Mouse (Mus musculus) forebrain, postnatal 0 days (tissue): Measurements from ENCODE around the gene Kansl1l. TPM values are rescaled to one million over a fixed set of nuclear protein-coding genes. Genes with fewer than 3 reads are reported as not detected.

ENCODE experiments used
- ATAC-seq: fragments of 200-750 bp; cut with Nextera tagmentation; 2 replicates; pipeline ENCODE4 v1.8.0; 2017; ENCODE audit warnings: mild to moderate bottlenecking, moderate library complexity
- DNase-seq: peaks from one replicate; pipeline ENCODE4 v3.0.0-alpha.2; 2015
- H3K27ac ChIP-seq: fragments of 300-500 bp; sonication (generic); 2 replicates; pipeline ENCODE4 v1.5.1; 2014; ENCODE audit warnings: low read depth, mild to moderate bottlenecking, antibody characterized with exemption, low read length, moderate library complexity, mixed read lengths
- H3K27me3 ChIP-seq: fragments of 300-500 bp; sonication (generic); 2 replicates; pipeline ENCODE4 v1.6.1; 2014; ENCODE audit warnings: mild to moderate bottlenecking, low read length, mixed read lengths; ENCODE audit not compliant: insufficient read depth
- H3K36me3 ChIP-seq: fragments of 300-500 bp; sonication (generic); 2 replicates; pipeline ENCODE4 v1.6.1; 2014; ENCODE audit warnings: mild to moderate bottlenecking, moderate library complexity; ENCODE audit not compliant: insufficient read depth
- H3K4me1 ChIP-seq: fragments of 300-500 bp; sonication (generic); 2 replicates; pipeline ENCODE4 v1.6.1; 2014; ENCODE audit warnings: antibody characterized with exemption; ENCODE audit not compliant: insufficient read depth
- H3K4me2 ChIP-seq: fragments of 300-500 bp; sonication (generic); 2 replicates; pipeline ENCODE4 v1.6.1; 2014; ENCODE audit warnings: low read depth, mild to moderate bottlenecking, moderate library complexity
- H3K4me3 ChIP-seq: fragments of 300-500 bp; sonication (generic); 2 replicates; pipeline ENCODE4 v1.5.1; 2014; ENCODE audit warnings: low read depth, low read length, mixed read lengths
- H3K9ac ChIP-seq: fragments of 300-500 bp; sonication (generic); 2 replicates; pipeline ENCODE4 v1.6.1; 2014; ENCODE audit warnings: mild to moderate bottlenecking
- H3K9me3 ChIP-seq: fragments of 300-500 bp; sonication (generic); 2 replicates; pipeline ENCODE4 v1.6.1; 2016; ENCODE audit warnings: low read length
- CTCF ChIP-seq: sonication (generic); IDR thresholded peaks from 2 replicates; pipeline ENCODE4 v1.5.1; 2016; ENCODE audit warnings: antibody characterized with exemption, control low read depth, low read depth
- WGBS: fragments of 180-500 bp; shearing (Covaris S2); extraction: QIAGEN DNeasy Blood & Tissue Kit; methylation state at CpG from one replicate; pipeline ENCODE4 v1.1.7; 2014; 5-methylcytosine and 5-hydroxymethylcytosine counted together
- polyA plus RNA-seq: library from polyadenylated mRNA; unstranded; fragments of >200 nt; fragmentation: Nextera tagmentation; extraction: Ambion mirVana; gene quantifications from 2 replicates; pipeline ENCODE4 v1.2.1, GENCODE M21; 2015
- total RNA-seq: library from RNA; depleted of rRNA; stranded (reverse); fragments of >200 nt; gene quantifications from 2 replicates; pipeline ENCODE4 v1.2.3, GENCODE M21; 2014

Gene Kansl1l
- total and polyA plus RNA-seq, 2 experiments from 2014 or later, result 7.4 to 35.2 TPM

- no peak overlapping the region for H3K9ac ChIP-seq
- ATAC-seq (no peak), DNase-seq (no peak)
- 99% methylated on average over 2 of the region's 2 CpGs for WGBS
- no peaks in the 10 kb centered on the region for H3K4me1 ChIP-seq
- TF ChIP-seq CTCF, result no peak
- H3K27me3 ChIP-seq, result no peaks in the 10 kb centered on the region
- no peak overlapping the region for H3K27ac ChIP-seq
- peaks cover 12% of the 10 kb centered on the region; the same call in 1 of the 2 replicates for H3K36me3 ChIP-seq
- H3K9me3 ChIP-seq, result no peaks in the 10 kb centered on the region
- no peak overlapping the region for H3K4me3 ChIP-seq
- no peak overlapping the region for H3K4me2 ChIP-seq
Observed at GRCm38 (mm10) chr1:66797962-66798361, 19.4 kb downstream of the Kansl1l start.

GRCm38 (mm10) chr1:66792838-66793466, 24.4 kb downstream of the Kansl1l start:
- WGBS, result 93% methylated on average over 2 of the region's 2 CpGs
- H3K9me3 ChIP-seq, result no peaks in the 10 kb centered on the region
- ATAC-seq, result no peak
- no peak overlapping the region for H3K4me3 ChIP-seq
- H3K27me3 ChIP-seq, result no peaks in the 10 kb centered on the region
- H3K36me3 ChIP-seq, result no peaks in the 10 kb centered on the region
- H3K9ac ChIP-seq, result no peak overlapping the region
- H3K4me1 ChIP-seq, result no peaks in the 10 kb centered on the region
- no peak for TF ChIP-seq CTCF
- no peak overlapping the region for H3K27ac ChIP-seq
- H3K4me2 ChIP-seq, result no peak overlapping the region
- DNase-seq, result no peak

- 57% methylated on average over 2 of the region's 2 CpGs for WGBS
- Histone ChIP-seq H3K4me2 (no peak overlapping the region), H3K4me3 (no peak overlapping the region), H3K27me3 (no peaks in the 10 kb centered on the region), H3K36me3 (no peaks in the 10 kb centered on the region), H3K4me1 (no peaks in the 10 kb centered on the region), H3K9ac (no peak overlapping the region), H3K9me3 (no peaks in the 10 kb centered on the region), H3K27ac (no peak overlapping the region)
- TF ChIP-seq CTCF, result no peak
- ATAC-seq (no peak), DNase-seq (no peak)
Observed at GRCm38 (mm10) chr1:66782296-66782695, 35.1 kb downstream of the Kansl1l start.

- no peaks in the 10 kb centered on the region for H3K4me1 ChIP-seq
- H3K9ac ChIP-seq, result no peak overlapping the region
- no peaks in the 10 kb centered on the region for H3K27me3 ChIP-seq
- H3K9me3 ChIP-seq, result no peaks in the 10 kb centered on the region
- H3K4me2 ChIP-seq, result no peak overlapping the region
- WGBS, result 84% methylated on average over 4 of the region's 4 CpGs
- ATAC-seq (no peak), DNase-seq (no peak)
- no peaks in the 10 kb centered on the region for H3K36me3 ChIP-seq
- H3K27ac ChIP-seq, result no peak overlapping the region
- no peak for TF ChIP-seq CTCF
- no peak overlapping the region for H3K4me3 ChIP-seq
Observed at GRCm38 (mm10) chr1:66781027-66781426, 36.3 kb downstream of the Kansl1l start.

GRCm38 (mm10) chr1:66778798-66779197, 38.6 kb downstream of the Kansl1l start:
- Histone ChIP-seq H3K27me3 (no peaks in the 10 kb centered on the region), H3K27ac (no peak overlapping the region), H3K36me3 (no peaks in the 10 kb centered on the region), H3K9ac (no peak overlapping the region), H3K4me3 (no peak overlapping the region), H3K4me1 (no peaks in the 10 kb centered on the region), H3K4me2 (no peak overlapping the region), H3K9me3 (no peaks in the 10 kb centered on the region)
- ATAC-seq (no peak), DNase-seq (no peak)
- TF ChIP-seq CTCF, result no peak
- WGBS, result 99% methylated on average over 1 of the region's 1 CpGs

GRCm38 (mm10) chr1:66777878-66778277, 39.5 kb downstream of the Kansl1l start:
- no peak overlapping the region for H3K4me3 ChIP-seq
- H3K4me1 ChIP-seq, result no peaks in the 10 kb centered on the region
- WGBS, result 58% methylated on average over 2 of the region's 2 CpGs
- H3K36me3 ChIP-seq, result no peaks in the 10 kb centered on the region
- H3K27ac ChIP-seq, result no peak overlapping the region
- no peaks in the 10 kb centered on the region for H3K27me3 ChIP-seq
- H3K4me2 ChIP-seq, result no peak overlapping the region
- no peaks in the 10 kb centered on the region for H3K9me3 ChIP-seq
- DNase-seq (peak; percentile 12), ATAC-seq (no peak)
- TF ChIP-seq CTCF, result no peak
- H3K9ac ChIP-seq, result no peak overlapping the region

- no peaks in the 10 kb centered on the region for H3K27me3 ChIP-seq
- 0 out of 2 replicates have a peak, but pooled peaks cover 3% of the 10 kb centered on the region for H3K36me3 ChIP-seq
- H3K27ac ChIP-seq, result no peak overlapping the region
- whole genome bisulfite sequencing, result 89% methylated on average over 1 of the region's 1 CpGs
- H3K4me1 ChIP-seq, result no peaks in the 10 kb centered on the region
- H3K9ac ChIP-seq, result no peak overlapping the region
- ATAC-seq (no peak), DNase-seq (no peak)
- no peak for TF ChIP-seq CTCF
- H3K4me3 ChIP-seq, result no peak overlapping the region
- no peak overlapping the region for H3K4me2 ChIP-seq
- H3K9me3 ChIP-seq, result no peaks in the 10 kb centered on the region
Observed at GRCm38 (mm10) chr1:66768764-66769163, 48.6 kb downstream of the Kansl1l start.

- 83% methylated on average over 1 of the region's 1 CpGs for WGBS
Observed at GRCm38 (mm10) chr1:66730581-66730980, 86.8 kb downstream of the Kansl1l start.

More at GRCm38 (mm10) chr1:66730581-66730980, 86.8 kb downstream of the Kansl1l start:
- Histone ChIP-seq H3K27ac (no peak overlapping the region), H3K9ac (no peak overlapping the region), H3K4me3 (no peak overlapping the region), H3K4me1 (no peaks in the 10 kb centered on the region), H3K4me2 (no peak overlapping the region), H3K27me3 (no peaks in the 10 kb centered on the region), H3K9me3 (no peaks in the 10 kb centered on the region), H3K36me3 (peaks cover 10% of the 10 kb centered on the region; the same call in 1 of the 2 replicates)
- no peak for ATAC-seq
- no peak for DNase-seq
- TF ChIP-seq CTCF, result no peak
